Mouse (Mus musculus): Measurements from ENCODE around the gene Prdm10. TPM values are rescaled to one million over a fixed set of nuclear protein-coding genes. Genes with fewer than 3 reads are reported as not detected.

Gene Prdm10
- polyA plus RNA-seq, 1 experiment = 1.9 TPM

GRCm38 (mm10) chr9:31279885-31280365 is 413 bp upstream of the Prdm10 start:
- Histone ChIP-seq H3ac (ENCODE audit: control insufficient read depth, insufficient read length) (peak overlapping the region; percentile 79), H3K4me3 (peak overlapping the region; percentile 52), H3K36me3 (ENCODE audit: control insufficient read depth, insufficient read depth) (no peaks in the 10 kb centered on the region), H3K79me2 (ENCODE audit: control insufficient read depth, insufficient read depth) (peaks cover 20% of the 10 kb centered on the region), H3K4me2 (ENCODE audit: low read depth) (peak overlapping the region; percentile 82), H3K27me3 (ENCODE audit: control insufficient read depth, insufficient read depth, insufficient read length) (no peaks in the 10 kb centered on the region)
- TF ChIP-seq E2F4 (IDR thresholded peaks at IDR 0.05; ENCODE audit: insufficient read depth) (peak; percentile 4), MAX (IDR thresholded peaks at IDR 0.05; ENCODE audit: low read depth) (no peak), POLR2AphosphoS2 (IDR thresholded peaks at IDR 0.05; ENCODE audit: insufficient read length, low read depth) (peak; percentile 56), POLR2A (IDR thresholded peaks at IDR 0.05; ENCODE audit: insufficient read length, low read depth) (peak; percentile 76)

GRCm38 (mm10) chr9:31281011-31281662 is 799 bp downstream of the Prdm10 start:
- Histone ChIP-seq H3K4me2 (ENCODE audit: low read depth) (peak overlapping the region; percentile 79), H3K79me2 (ENCODE audit: control insufficient read depth, insufficient read depth) (peaks cover 20% of the 10 kb centered on the region), H3ac (ENCODE audit: control insufficient read depth, insufficient read length) (peak overlapping the region; percentile 79), H3K36me3 (ENCODE audit: control insufficient read depth, insufficient read depth) (no peaks in the 10 kb centered on the region), H3K27me3 (ENCODE audit: control insufficient read depth, insufficient read depth, insufficient read length) (no peaks in the 10 kb centered on the region), H3K4me3 (peak overlapping the region; percentile 52)
- no peak for TF ChIP-seq TCF3 (IDR thresholded peaks at IDR 0.05; ENCODE audit: insufficient read length, low read depth)
- TF ChIP-seq POLR2AphosphoS2 (IDR thresholded peaks at IDR 0.05; ENCODE audit: insufficient read length, low read depth) = peak; percentile 11
- TF ChIP-seq SRF (IDR thresholded peaks at IDR 0.05; ENCODE audit: control insufficient read depth, insufficient read length, low read depth) = no peak
- no peak for TF ChIP-seq TCF12 (IDR thresholded peaks at IDR 0.05; ENCODE audit: insufficient read depth, poor library complexity, severe bottlenecking)
- no peak for TF ChIP-seq MYOD1 (IDR thresholded peaks at IDR 0.05; ENCODE audit: control insufficient read depth in 1 of 3, insufficient read length in 2 of 3, low read depth in 2 of 3)
- no peak for TF ChIP-seq MAX (IDR thresholded peaks at IDR 0.05; ENCODE audit: low read depth)
- TF ChIP-seq USF1 (IDR thresholded peaks at IDR 0.05; ENCODE audit: low read depth) = no peak
- peak; percentile 70 for TF ChIP-seq POLR2A (IDR thresholded peaks at IDR 0.05; ENCODE audit: insufficient read length, low read depth)
- no peak for TF ChIP-seq CEBPB (IDR thresholded peaks at IDR 0.05; ENCODE audit: insufficient read depth, poor library complexity, severe bottlenecking)
- TF ChIP-seq REST (IDR thresholded peaks at IDR 0.05; ENCODE audit: insufficient read depth, insufficient read length) = no peak
- TF ChIP-seq MYOG (IDR thresholded peaks at IDR 0.05; ENCODE audit: control insufficient read depth in 1 of 3, insufficient read depth in 1 of 3, insufficient read length in 2 of 3, low read depth in 2 of 3) = no peak
- TF ChIP-seq E2F4 (IDR thresholded peaks at IDR 0.05; ENCODE audit: insufficient read depth) = no peak

- peak overlapping the region; percentile 52 for H3K4me3 ChIP-seq
- no peaks in the 10 kb centered on the region for H3K27me3 ChIP-seq (ENCODE audit: control insufficient read depth, insufficient read depth, insufficient read length)
- no peaks in the 10 kb centered on the region for H3K36me3 ChIP-seq (ENCODE audit: control insufficient read depth, insufficient read depth)
- peak overlapping the region; percentile 79 for H3K4me2 ChIP-seq (ENCODE audit: low read depth)
- no peak for TF ChIP-seq REST (IDR thresholded peaks at IDR 0.05; ENCODE audit: insufficient read depth, insufficient read length)
- TF ChIP-seq MAX (IDR thresholded peaks at IDR 0.05; ENCODE audit: low read depth) = no peak
- peak; percentile 36 for TF ChIP-seq POLR2A (IDR thresholded peaks at IDR 0.05; ENCODE audit: insufficient read length, low read depth)
- TF ChIP-seq CEBPB (IDR thresholded peaks at IDR 0.05; ENCODE audit: insufficient read depth, poor library complexity, severe bottlenecking) = no peak
- H3ac ChIP-seq (ENCODE audit: control insufficient read depth, insufficient read length) = peak overlapping the region; percentile 79
- H3K79me2 ChIP-seq (ENCODE audit: control insufficient read depth, insufficient read depth) = peaks cover 20% of the 10 kb centered on the region
Observed at GRCm38 (mm10) chr9:31281663-31282015, 1.3 kb downstream of the Prdm10 start.

- Histone ChIP-seq H3K4me3 (peak overlapping the region; percentile 52), H3ac (ENCODE audit: control insufficient read depth, insufficient read length) (no peak overlapping the region), H3K27me3 (ENCODE audit: control insufficient read depth, insufficient read depth, insufficient read length) (no peaks in the 10 kb centered on the region), H3K36me3 (ENCODE audit: control insufficient read depth, insufficient read depth) (no peaks in the 10 kb centered on the region), H3K79me2 (ENCODE audit: control insufficient read depth, insufficient read depth) (peaks cover 20% of the 10 kb centered on the region), H3K4me2 (ENCODE audit: low read depth) (peak overlapping the region; percentile 79)
- TF ChIP-seq REST (IDR thresholded peaks at IDR 0.05; ENCODE audit: insufficient read depth, insufficient read length) (no peak), MYOD1 (IDR thresholded peaks at IDR 0.05; ENCODE audit: control insufficient read depth in 1 of 3, insufficient read length in 2 of 3, low read depth in 2 of 3) (no peak), CEBPB (IDR thresholded peaks at IDR 0.05; ENCODE audit: insufficient read depth, poor library complexity, severe bottlenecking) (no peak), POLR2A (IDR thresholded peaks at IDR 0.05; ENCODE audit: insufficient read length, low read depth) (no peak)
Observed at GRCm38 (mm10) chr9:31282536-31282935, 2.2 kb downstream of the Prdm10 start.

GRCm38 (mm10) chr9:31283044-31283443 is 2.7 kb downstream of the Prdm10 start:
- no peaks in the 10 kb centered on the region for H3K36me3 ChIP-seq (ENCODE audit: control insufficient read depth, insufficient read depth)
- H3K79me2 ChIP-seq (ENCODE audit: control insufficient read depth, insufficient read depth) = peaks cover 20% of the 10 kb centered on the region
- no peak overlapping the region for H3K4me2 ChIP-seq (ENCODE audit: low read depth)
- no peaks in the 10 kb centered on the region for H3K27me3 ChIP-seq (ENCODE audit: control insufficient read depth, insufficient read depth, insufficient read length)
- no peak overlapping the region for H3K4me3 ChIP-seq
- TF ChIP-seq MYOD1 (IDR thresholded peaks at IDR 0.05; ENCODE audit: control insufficient read depth in 1 of 3, insufficient read length in 2 of 3, low read depth in 2 of 3) = no peak
- no peak for TF ChIP-seq POLR2A (IDR thresholded peaks at IDR 0.05; ENCODE audit: insufficient read length, low read depth)
- no peak for TF ChIP-seq SRF (IDR thresholded peaks at IDR 0.05; ENCODE audit: control insufficient read depth, insufficient read length, low read depth)
- TF ChIP-seq CEBPB (IDR thresholded peaks at IDR 0.05; ENCODE audit: insufficient read depth, poor library complexity, severe bottlenecking) = no peak
- no peak for TF ChIP-seq TCF12 (IDR thresholded peaks at IDR 0.05; ENCODE audit: insufficient read depth, poor library complexity, severe bottlenecking)
- no peak for TF ChIP-seq POLR2AphosphoS2 (IDR thresholded peaks at IDR 0.05; ENCODE audit: insufficient read length, low read depth)
- no peak for TF ChIP-seq E2F4 (IDR thresholded peaks at IDR 0.05; ENCODE audit: insufficient read depth)
- no peak for TF ChIP-seq USF1 (IDR thresholded peaks at IDR 0.05; ENCODE audit: low read depth)
- no peak for TF ChIP-seq MAX (IDR thresholded peaks at IDR 0.05; ENCODE audit: low read depth)
- no peak for TF ChIP-seq TCF3 (IDR thresholded peaks at IDR 0.05; ENCODE audit: insufficient read length, low read depth)
- no peak for TF ChIP-seq MYOG (IDR thresholded peaks at IDR 0.05; ENCODE audit: control insufficient read depth in 1 of 3, insufficient read depth in 1 of 3, insufficient read length in 2 of 3, low read depth in 2 of 3)
- no peak for TF ChIP-seq REST (IDR thresholded peaks at IDR 0.05; ENCODE audit: insufficient read depth, insufficient read length)
- no peak overlapping the region for H3ac ChIP-seq (ENCODE audit: control insufficient read depth, insufficient read length)

All from myocyte (in vitro differentiated cells).